Comparison of ENCODE assay signal across 9 mouse cellular contexts in the genomic region with DNA sequence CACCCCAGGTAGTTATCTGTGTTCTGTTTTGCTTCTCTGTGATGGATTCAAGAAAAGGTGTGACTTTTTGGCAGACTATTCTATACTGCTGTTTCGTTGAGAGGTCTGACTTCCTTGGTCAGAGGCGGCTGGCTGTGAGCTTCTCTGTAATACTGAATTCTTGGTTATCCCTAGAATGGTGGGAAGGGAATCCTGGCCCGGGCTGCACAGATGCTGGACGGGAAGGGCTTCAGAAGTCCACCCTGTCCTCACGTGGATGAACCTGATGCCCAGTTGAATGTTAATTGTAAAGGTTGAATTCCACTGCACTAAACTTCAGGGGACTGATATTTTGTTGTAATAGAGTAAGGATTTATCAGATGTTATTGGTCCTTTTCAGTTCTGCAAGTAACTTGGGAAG. TPM values are rescaled to one million over a fixed set of nuclear protein-coding genes. Genes with fewer than 3 reads are reported as not detected.
DNase-seq lines count a peak whose midpoint lies in the region; ATAC-seq and TF ChIP-seq lines count a peak whose summit lies in the region.
"Had no signal": no experiment of that assay in that cellular context is flagged by ENCODE, and none has a peak within 500 bp of the region (broad histone marks: within the 10 kb centered on the region; RNA-seq: fewer than 3 reads in every experiment).

No protein-coding gene starts in this region.

- no peak for ATAC-seq in neural tube, embryonic 11.5 days (ENCODE audit: insufficient read depth, low FRiP score, low TSS enrichment)
- ATAC-seq in intestine, embryonic 16.5 days: no peak

- peak overlapping the region; percentile 43; the same call in 1 of the 2 replicates for H3K27ac ChIP-seq in layer of hippocampus, adult 2 months
- peak overlapping the region; percentile 70 for H3K27ac ChIP-seq in embryonic facial prominence, embryonic 10.5 days (replicated peaks)
- no peak overlapping the region for H3K27ac ChIP-seq in neural tube, embryonic 11.5 days (ENCODE audit: low read depth, low read length)
- no peak overlapping the region for H3K27ac ChIP-seq in intestine, embryonic 16.5 days (ENCODE audit: low read length)

- DNase-seq in layer of hippocampus, adult 2 months (ENCODE audit: low spot score in 2 of 2): no peak
- DNase-seq in layer of hippocampus, adult 9-11 months: no peak
- DNase-seq in embryonic facial prominence, embryonic 10.5 days (ENCODE audit: low spot score): peak; percentile 62
- peak; percentile 76 to 78 for DNase-seq in kidney, adult 8-10 months
- peak; percentile 60 for DNase-seq in neural tube, embryonic 11.5 days (ENCODE audit: low spot score)
- no peak for DNase-seq in ovary, postnatal 14 days (ENCODE audit: low spot score)
- DNase-seq in cerebellum, adult 18-20 months: no peak

- no peaks in the 10 kb centered on the region for H3K36me3 ChIP-seq in embryonic facial prominence, embryonic 10.5 days (replicated peaks)
- no peaks in the 10 kb centered on the region for H3K36me3 ChIP-seq in neural tube, embryonic 11.5 days (ENCODE audit: control insufficient read depth, insufficient read depth, low read length)
- H3K36me3 ChIP-seq in intestine, embryonic 16.5 days (ENCODE audit: control insufficient read depth, insufficient read depth, low read length): no peaks in the 10 kb centered on the region

- no peak for TF ChIP-seq CTCF in layer of hippocampus, adult 2 months (conservative IDR thresholded peaks at IDR 0.05)

- peaks cover 44% of the 10 kb centered on the region for H3K4me1 ChIP-seq in embryonic facial prominence, embryonic 10.5 days
- peaks cover 23% of the 10 kb centered on the region; the same call in 1 of the 2 replicates for H3K4me1 ChIP-seq in neural tube, embryonic 11.5 days (ENCODE audit: control insufficient read depth, insufficient read depth, low read length)
- H3K4me1 ChIP-seq in intestine, embryonic 16.5 days (ENCODE audit: control insufficient read depth, insufficient read depth, low read length): peaks cover 20% of the 10 kb centered on the region

- H3K9ac ChIP-seq in neural tube, embryonic 11.5 days (ENCODE audit: low read length): no peak overlapping the region
- H3K9ac ChIP-seq in intestine, embryonic 16.5 days (ENCODE audit: low read depth, low read length): no peak overlapping the region

- H3K9me3 ChIP-seq in embryonic facial prominence, embryonic 10.5 days: no peaks in the 10 kb centered on the region
- H3K9me3 ChIP-seq in neural tube, embryonic 11.5 days (ENCODE audit: control insufficient read depth, low read length): no peaks in the 10 kb centered on the region
- H3K9me3 ChIP-seq in intestine, embryonic 16.5 days (ENCODE audit: control insufficient read depth, low read length): no peaks in the 10 kb centered on the region
- H3K9me3 ChIP-seq: G1E had no signal

- no peaks in the 10 kb centered on the region for H3K27me3 ChIP-seq in embryonic facial prominence, embryonic 10.5 days (replicated peaks; ENCODE audit: low read depth, poor library complexity, severe bottlenecking)
- H3K27me3 ChIP-seq in neural tube, embryonic 11.5 days (ENCODE audit: control insufficient read depth, insufficient read depth, low read length): no peaks in the 10 kb centered on the region
- no peaks in the 10 kb centered on the region for H3K27me3 ChIP-seq in intestine, embryonic 16.5 days (replicated peaks; ENCODE audit: control insufficient read depth, insufficient read depth, low read length)

- 5% methylated on average over 5 of the region's 5 CpGs for WGBS in embryonic facial prominence, embryonic 10.5 days
- 7% methylated on average over 5 of the region's 5 CpGs for WGBS in neural tube, embryonic 11.5 days
- WGBS in intestine, embryonic 16.5 days: 23% methylated on average over 5 of the region's 5 CpGs

- no peak overlapping the region for H3K4me2 ChIP-seq in neural tube, embryonic 11.5 days (ENCODE audit: low read depth)
- H3K4me2 ChIP-seq in intestine, embryonic 16.5 days (ENCODE audit: low read depth, low read length): no peak overlapping the region

- no peak overlapping the region for H3K4me3 ChIP-seq in layer of hippocampus, adult 2 months
- H3K4me3 ChIP-seq in embryonic facial prominence, embryonic 10.5 days: peak overlapping the region; percentile 21; the same call in 1 of the 2 replicates
- H3K4me3 ChIP-seq in neural tube, embryonic 11.5 days (ENCODE audit: low read depth, low read length): no peak overlapping the region
- no peak overlapping the region for H3K4me3 ChIP-seq in intestine, embryonic 16.5 days (ENCODE audit: low read length)

RNA-seq across cellular contexts. Expression of a gene that starts 7.4 kb away (rescaled TPM):
- total RNA-seq in layer of hippocampus, adult 2 months (2021): 10 to 100 TPM; 27.8 to 37.7 TPM
- 16.0 TPM in 2 replicates for polyA plus RNA-seq in embryonic facial prominence, embryonic 10.5 days (2016; fragmentation: Nextera tagmentation; extraction: Ambion mirVana)
- 20.0 and 22.4 TPM in 2 replicates for polyA plus RNA-seq in neural tube, embryonic 11.5 days (2014; fragmentation: Nextera tagmentation; extraction: Ambion mirVana)
- 8.7 and 9.5 TPM in 2 replicates for polyA plus RNA-seq in intestine, embryonic 16.5 days (2015; fragmentation: Nextera tagmentation; extraction: Ambion mirVana)

Comparison
In these comparisons a context has a peak if more than half of its experiments do, and no peak if none do; other contexts are left out.
1. DNase-seq: peak in embryonic facial prominence, embryonic 10.5 days (single experiment), kidney, adult 8-10 months (2 of 2) and neural tube, embryonic 11.5 days (single experiment); none in layer of hippocampus, adult 2 months (0 of 2), layer of hippocampus, adult 9-11 months (single experiment), ovary, postnatal 14 days (single experiment) and cerebellum, adult 18-20 months (0 of 2).
2. H3K27ac ChIP-seq: peak in layer of hippocampus, adult 2 months (single experiment) and embryonic facial prominence, embryonic 10.5 days (single experiment); none in neural tube, embryonic 11.5 days (single experiment) and intestine, embryonic 16.5 days (single experiment).